Mouse (Mus musculus): ENCODE results near the gene Snph.
A peak's percentile ranks its signal among the peaks of the same experiment; 100 is the strongest.

Snph gene

GRCm38 (mm10) chr2:151543063-151543895 lies 89.1 kb downstream of the Snph start:
- peak; percentile 48 for DNase-seq (ENCODE audit: extremely low spot score, low spot score)

GRCm38 (mm10) chr2:151542323-151543062 lies 89.9 kb downstream of the Snph start, which contains the start of gene Fkbp1a:
Gene Fkbp1a (plus strand): TSS chr2:151542483.
- peak; percentile 98 for DNase-seq (ENCODE audit: extremely low spot score, low spot score)
